Mouse (Mus musculus) right cerebral cortex, postnatal 4 days (tissue): Measurements from ENCODE around the gene Naa25.

Source experiments
- DNase-seq: peaks from one replicate; pipeline ENCODE4 v3.0.0-alpha.2; 2022

Gene Naa25

DNA sequence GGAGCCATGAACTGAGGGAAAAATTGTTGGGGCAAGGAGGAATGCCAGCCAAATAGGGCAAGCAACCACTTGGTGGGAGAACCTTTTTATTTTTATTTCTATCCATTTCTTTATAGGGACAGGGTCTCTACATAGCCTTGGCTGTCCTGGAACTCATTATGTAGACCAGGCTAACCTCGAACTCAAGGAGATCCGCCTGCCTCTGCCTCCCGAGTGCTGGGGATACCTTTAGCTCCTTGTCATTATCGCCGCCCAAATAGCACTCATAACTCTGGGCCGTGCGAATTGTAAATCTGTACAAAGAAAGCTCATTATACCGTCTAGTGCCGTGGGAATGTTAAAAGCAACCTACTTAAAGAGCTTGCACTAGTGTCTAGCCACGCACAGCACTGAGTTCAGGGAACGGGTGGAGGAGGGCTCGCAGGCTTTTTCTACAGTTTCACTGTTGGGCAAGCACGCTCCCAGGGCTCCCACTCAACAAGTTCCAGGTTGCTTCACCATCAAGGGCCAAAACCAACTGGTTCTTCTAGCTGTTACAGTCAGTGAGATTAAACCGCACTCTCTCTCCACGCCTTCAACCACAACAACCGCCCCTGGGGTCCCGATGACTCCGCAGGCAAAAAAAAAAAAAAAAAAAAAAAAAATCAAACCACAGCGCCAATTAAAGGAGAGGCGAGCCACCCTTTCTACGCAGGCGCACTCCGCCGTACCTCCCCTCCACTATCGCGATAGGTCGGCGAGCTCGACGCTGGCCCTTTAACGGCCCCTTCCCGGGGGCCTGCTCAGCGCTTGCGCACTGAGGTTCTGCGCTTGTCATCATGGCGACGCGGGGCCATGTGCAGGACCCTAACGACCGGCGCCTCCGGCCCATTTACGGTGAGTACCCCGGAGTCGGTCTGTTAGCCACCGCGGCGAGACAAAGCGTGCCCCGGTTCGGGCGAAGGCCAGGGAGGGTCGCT, at the start of gene Naa25:
Gene Naa25 (plus strand): TSS at position 750 of the 959 bp plus-strand sequence.
- peak; percentile 98 for DNase-seq

GRCm38 (mm10) chr5:121359229-121359628, 38.5 kb upstream of the Naa25 start:
- DNase-seq: no peak

GRCm38 (mm10) chr5:121361696-121362095, 36.0 kb upstream of the Naa25 start:
- DNase-seq: no peak

- DNase-seq: no peak
Observed at GRCm38 (mm10) chr5:121363441-121363840, 34.3 kb upstream of the Naa25 start.

GRCm38 (mm10) chr5:121366449-121367225, 31.1 kb upstream of the Naa25 start:
- DNase-seq: no peak

DNA sequence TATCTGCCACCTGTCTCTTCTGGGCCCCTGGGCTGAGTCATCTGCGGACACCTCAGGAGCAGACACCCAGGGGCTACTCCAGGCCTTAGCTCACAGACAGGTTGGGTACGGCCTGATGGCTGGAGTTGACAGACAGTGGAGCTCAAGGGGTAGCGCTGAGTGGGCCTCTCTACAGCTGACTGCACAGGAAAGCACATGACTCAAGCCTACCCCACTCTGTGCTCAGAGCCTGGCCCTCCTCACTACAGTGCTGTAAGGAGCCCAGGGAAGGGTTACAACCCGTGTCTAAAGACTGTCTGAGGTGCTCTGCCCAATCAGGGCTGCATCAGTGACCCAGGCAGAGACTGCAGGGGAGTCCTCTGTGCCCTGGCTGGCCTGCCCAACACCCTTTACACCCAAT, 30.5 kb upstream of the Naa25 start:
- no peak for DNase-seq

DNA sequence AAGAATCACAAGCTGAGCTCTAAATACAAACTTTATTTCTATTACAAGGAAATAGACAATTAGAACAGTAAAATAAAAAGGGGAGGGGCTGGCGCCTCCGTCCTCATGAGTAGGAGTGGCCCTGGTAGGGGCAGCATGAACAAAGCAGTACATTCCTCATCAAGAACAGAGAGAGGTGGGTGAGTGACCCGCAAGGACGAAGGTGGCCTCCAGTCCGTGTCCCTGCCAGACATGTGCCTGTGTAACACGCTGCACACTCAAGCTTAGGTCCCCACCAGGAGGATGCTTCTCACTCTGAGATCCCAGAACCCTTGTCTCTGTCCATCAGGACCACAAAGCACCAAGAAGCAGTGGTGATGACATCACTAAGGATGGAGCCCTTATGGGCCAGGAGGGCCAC, 26.0 kb upstream of the Naa25 start:
- no peak for DNase-seq

- DNase-seq: no peak
Observed at GRCm38 (mm10) chr5:121374790-121375189, 22.9 kb upstream of the Naa25 start.

GRCm38 (mm10) chr5:121376972-121377371, 20.8 kb upstream of the Naa25 start:
- DNase-seq: peak; percentile 70

- DNase-seq: no peak
Observed at GRCm38 (mm10) chr5:121378678-121379256, 19.0 kb upstream of the Naa25 start.

DNA sequence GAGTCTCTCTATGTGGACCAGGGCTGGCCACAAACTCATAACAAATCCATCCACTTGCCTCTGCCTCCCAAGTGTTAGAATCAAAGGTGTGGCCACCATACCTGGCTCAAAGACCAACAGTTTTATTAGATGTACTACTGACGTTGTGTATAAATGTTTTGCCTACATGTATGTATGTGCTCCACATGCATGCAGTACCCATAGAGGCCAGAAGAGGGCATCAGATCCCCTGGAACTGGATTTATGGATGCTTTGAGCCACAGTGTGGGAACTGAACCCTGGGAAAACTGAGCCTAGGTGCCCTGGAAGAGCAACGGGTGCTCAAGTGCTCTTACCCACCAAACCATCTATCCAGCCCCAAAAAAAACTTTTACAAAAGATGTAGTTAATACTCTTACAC, 17.0 kb upstream of the Naa25 start:
- DNase-seq: no peak

GRCm38 (mm10) chr5:121383857-121384756, 13.6 kb upstream of the Naa25 start:
- no peak for DNase-seq

- peak; percentile 50 for DNase-seq
Observed at GRCm38 (mm10) chr5:121384757-121385460, 12.8 kb upstream of the Naa25 start.

DNA sequence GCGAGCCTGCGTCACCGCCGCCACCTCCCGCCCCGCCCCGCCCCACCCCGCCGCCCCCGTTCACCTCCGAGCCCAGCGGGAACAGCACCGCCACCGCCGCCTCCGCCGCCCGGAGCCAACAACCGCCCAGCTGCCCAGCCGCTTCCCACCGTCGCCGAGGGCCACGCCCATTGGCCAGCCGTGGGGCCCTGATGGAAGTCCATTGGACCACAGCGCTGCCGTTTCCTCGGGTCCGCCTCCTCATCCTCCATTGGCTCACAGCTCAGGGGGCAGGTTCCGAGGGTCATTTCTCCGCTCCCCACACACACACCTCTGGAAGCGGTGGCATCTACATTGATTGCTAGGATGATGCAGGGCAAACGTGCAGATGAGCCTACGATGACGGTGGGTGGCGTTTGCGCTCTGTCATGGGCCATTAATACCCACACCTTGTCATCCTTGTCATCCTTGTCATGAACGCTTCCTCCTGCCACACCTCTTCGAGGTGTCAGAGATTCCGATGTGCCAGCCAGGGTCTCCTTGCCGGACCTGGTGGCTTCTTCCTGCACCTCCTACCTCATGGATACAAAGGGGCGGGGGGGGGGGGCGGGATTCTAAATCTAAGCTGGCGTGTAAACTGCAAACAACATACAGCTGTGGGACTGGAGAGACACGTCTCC, 12.1 kb upstream of the Naa25 start, which contains the start of gene Trafd1:
Gene Trafd1 (minus strand): TSS at position 172 of the 659 bp plus-strand sequence.
- DNase-seq: peak; percentile 90

DNA sequence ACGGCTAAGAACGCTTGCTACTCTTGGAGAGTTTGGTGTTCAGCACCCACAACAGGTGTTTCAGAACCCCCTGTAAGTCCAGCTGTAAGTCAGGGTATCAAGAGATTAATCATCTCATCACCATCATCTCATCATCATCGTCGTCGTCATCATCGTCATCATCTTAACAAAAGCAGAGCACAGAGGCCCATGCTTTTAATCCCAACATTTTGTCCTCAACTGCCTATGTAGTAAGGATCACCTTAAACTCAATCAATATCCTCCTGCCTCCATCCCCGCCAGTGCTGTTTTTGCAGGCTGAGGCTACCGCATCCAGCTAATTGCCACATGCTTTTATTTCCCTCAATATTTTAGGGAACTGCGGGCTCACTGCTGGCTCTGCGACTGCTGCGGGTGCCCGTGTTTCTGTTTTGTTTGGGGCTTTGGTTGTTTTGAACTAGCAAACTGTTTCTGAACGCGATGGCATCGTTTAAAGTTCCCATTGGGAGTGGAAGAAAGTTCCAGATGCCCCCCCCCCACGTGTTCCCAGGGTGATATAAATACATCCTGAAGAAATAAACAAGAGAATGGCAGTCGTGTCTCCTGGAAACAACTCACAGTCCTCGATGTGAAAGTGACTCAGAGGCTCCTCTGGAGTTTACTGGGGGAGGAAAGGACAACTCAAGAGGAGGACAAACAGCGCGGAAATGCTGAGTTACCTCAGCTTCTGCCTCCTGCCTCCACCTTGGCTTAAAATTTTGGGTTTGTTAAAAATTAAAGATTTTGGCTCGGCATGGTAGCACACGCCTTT, 11.4 kb upstream of the Naa25 start:
- no peak for DNase-seq

DNA sequence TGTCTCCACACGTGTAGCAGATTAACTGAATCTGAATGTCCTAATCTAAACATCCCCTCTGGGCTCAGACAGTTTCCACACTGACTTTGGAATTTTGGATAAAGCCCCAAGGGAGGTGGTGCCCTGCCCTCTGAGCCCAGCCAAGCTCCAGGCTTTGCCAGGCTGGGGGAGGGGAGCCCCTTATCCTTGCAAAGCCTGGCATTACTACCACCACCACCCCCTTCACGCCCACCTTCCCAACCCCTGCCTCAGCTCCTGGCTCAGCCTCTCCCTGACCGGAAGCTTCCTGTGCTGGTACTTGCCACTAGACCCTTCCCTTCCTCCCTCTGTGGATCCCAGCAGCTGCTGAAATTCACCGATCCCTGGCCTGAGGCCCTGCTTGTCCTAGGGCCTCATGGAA, 10.6 kb upstream of the Naa25 start:
- no peak for DNase-seq

DNA sequence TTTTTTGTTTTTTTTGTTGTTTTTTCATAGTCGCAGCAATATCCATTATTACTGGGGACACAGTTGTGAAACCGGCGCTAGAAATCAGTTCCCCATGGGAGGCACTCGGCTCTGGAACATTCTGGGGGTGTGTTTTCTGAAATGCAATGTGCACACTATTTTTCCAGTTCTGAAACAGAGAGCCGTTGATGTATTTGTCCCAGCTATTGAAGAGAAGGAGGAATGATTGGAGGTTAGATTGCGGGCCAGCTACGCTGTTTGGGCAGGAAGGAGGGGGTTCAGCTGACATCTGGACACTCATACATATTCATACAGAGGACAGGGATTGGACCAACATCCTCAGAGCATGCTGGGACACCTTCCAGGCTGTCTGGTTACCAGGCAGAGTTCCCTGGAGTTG, 8.6 kb upstream of the Naa25 start:
- DNase-seq: no peak

- no peak for DNase-seq
Observed at GRCm38 (mm10) chr5:121389691-121390090, 8.0 kb upstream of the Naa25 start.

GRCm38 (mm10) chr5:121392667-121393380, 4.9 kb upstream of the Naa25 start:
- no peak for DNase-seq

GRCm38 (mm10) chr5:121393402-121393801, 4.3 kb upstream of the Naa25 start:
- DNase-seq: no peak
